Mouse (Mus musculus) brown adipose tissue, adult 24 weeks (tissue): ENCODE results near the gene Mplkip. TPM values are rescaled to one million over a fixed set of nuclear protein-coding genes. Genes with fewer than 3 reads are reported as not detected.

Experiments used
- H3K27ac ChIP-seq: fragments of 200-500 bp; replicated peaks from 2 replicates; pipeline ENCODE4 v1.5.1; 2012; ENCODE audit warnings: low read depth, mild to moderate bottlenecking, low read length
- H3K4me1 ChIP-seq: fragments of 200-500 bp; 2 replicates; pipeline ENCODE4 v1.6.1; 2012; ENCODE audit warnings: low read length, mixed read lengths; ENCODE audit not compliant: control insufficient read depth, insufficient read depth, insufficient read length
- H3K4me3 ChIP-seq: fragments of 200-500 bp; 2 replicates; pipeline ENCODE4 v1.5.1; 2012; ENCODE audit warnings: low read depth, mild to moderate bottlenecking, low read length, moderate library complexity; ENCODE audit not compliant: insufficient read depth
- polyA plus RNA-seq: library from polyadenylated mRNA; stranded (reverse); fragments of >200 nt; gene quantifications from 2 replicates; pipeline ENCODE4 v1.2.4, GENCODE M21; 2012; ENCODE audit not compliant: missing spikeins, insufficient read depth, insufficient read length

Mplkip gene
- 22.1 and 23.3 TPM in 2 replicates for polyA plus RNA-seq

DNA sequence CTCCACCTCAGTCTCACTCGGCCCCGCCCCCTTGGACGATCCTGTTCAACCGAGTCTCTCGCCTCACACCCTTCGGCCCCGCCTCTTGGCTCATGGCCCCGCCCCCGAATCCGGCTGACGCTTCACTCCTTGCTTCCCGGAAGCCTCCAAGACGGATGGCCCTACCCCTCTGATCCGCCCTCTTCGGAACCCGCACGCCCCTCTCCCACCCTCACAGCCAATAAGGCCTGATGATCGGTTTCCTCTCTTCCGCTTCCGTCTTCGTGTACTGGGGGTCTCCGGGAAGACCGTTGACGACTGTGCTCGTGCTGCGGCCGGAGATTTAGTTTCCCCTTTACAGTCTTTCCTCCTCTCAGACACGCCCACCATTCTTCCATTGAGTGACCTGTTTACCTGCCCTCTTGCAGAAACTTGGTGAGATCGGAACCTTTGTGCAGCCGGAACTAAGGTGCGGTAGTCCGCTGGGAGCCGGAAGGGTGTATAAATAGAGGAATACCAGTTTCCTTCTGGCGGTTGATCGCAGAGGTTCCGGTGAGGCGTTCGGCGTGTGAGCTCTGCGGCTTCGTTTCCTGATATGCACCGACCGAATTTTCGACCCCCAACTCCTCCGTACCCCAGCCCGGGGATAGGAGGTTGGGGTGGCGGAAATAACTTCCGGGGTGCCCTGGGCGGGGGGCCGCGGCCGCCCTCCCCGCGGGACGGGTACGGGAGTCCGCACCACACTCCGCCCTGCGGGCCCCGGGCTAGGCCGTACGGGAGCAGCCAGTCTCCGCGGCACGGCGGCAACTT, at the start of gene Mplkip, which contains the start of gene Sugct:
TSS of gene Mplkip (plus strand) at position 282 of the 789 bp plus-strand sequence.
TSS of gene Sugct (minus strand) at position 643 of the 789 bp plus-strand sequence.
- peak within 1 kb of the TSS; percentile 92 for H3K4me3 ChIP-seq
- H3K4me1 ChIP-seq, result no peaks in the 10 kb centered on the region
- peak within 1 kb of the TSS; percentile 99 for H3K27ac ChIP-seq

DNA sequence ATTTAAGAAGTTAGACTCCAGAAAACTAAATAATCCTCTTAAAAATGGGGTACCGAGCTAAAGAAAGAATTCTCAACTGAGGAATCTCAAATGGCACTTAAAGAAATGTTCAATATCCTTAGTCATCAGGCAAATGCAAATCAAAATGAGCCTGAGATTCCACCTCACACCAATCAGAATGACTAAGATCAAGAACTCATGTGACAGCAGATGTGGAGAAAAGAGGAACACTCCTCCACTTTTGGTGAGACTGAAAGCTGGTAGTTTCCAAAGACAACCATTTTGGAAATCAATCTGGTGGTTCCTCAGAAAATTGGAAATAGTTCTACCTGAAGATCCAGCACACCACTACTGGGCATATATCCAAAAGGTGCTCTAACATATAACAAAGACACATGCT, 27.6 kb upstream of the Mplkip start:
- no peaks in the 10 kb centered on the region for H3K4me1 ChIP-seq
- H3K27ac ChIP-seq, result no peak overlapping the region
- H3K4me3 ChIP-seq, result no peak overlapping the region

DNA sequence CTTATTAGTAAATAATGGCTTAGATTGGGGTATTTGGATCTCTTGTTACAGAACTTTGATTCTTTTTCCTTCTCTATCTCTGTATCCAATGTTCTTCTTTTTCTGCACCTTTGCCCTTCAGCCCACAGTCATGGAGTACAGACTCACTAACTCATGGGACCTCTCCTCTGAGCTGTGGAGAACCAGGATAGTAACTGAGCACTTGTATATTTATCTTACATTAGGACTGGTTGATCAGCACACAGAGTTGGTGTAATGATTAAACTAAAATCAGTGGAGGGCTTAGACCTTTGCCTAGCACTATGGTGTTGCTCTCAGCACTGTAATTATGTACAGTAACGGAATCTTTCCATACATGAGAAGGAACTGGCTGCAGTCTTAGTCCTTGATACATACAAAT, 23.9 kb upstream of the Mplkip start:
- no peak overlapping the region for H3K4me3 ChIP-seq
- no peaks in the 10 kb centered on the region for H3K4me1 ChIP-seq
- H3K27ac ChIP-seq, result no peak overlapping the region

DNA sequence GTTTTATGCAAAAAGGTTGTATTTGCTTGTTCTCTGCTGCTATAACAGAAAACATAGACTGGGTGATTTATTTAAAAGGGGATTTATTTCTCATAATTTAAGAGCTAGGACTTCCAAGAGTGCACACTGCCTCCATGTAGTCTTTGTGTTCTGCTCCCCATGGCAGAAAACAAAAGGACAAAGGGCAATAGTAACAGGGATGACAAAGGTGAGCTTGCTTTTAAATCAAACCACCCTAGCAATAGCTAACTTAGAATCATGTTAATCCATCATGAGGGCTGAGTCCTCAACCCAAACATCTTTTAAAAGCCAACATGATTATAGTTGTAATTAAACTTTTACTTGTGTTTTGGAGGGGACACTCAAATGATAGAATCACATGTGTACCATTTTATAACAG, 5.5 kb upstream of the Mplkip start:
- no peaks in the 10 kb centered on the region for H3K4me1 ChIP-seq
- H3K27ac ChIP-seq, result no peak overlapping the region
- no peak overlapping the region for H3K4me3 ChIP-seq

DNA sequence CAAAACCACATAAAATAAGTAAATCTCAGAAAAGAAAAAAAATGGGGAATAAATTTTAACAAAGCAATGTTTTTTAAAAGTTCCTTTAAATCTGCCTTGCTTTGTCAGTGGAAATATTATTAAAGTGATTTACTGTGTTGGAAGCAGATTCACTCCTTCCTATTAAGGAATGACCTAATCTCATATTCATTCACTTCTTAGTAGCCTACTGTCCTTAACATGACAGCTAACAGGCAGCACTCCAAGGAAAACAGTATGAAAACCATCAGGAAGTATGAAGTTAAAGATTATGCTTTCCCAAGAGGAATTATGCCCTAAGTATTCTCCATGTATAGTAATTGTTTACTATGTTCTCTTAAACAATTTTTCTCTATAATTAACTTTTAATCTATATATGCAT, 4.3 kb upstream of the Mplkip start:
- Histone ChIP-seq H3K27ac (no peak overlapping the region), H3K4me3 (no peak overlapping the region), H3K4me1 (no peaks in the 10 kb centered on the region)

DNA sequence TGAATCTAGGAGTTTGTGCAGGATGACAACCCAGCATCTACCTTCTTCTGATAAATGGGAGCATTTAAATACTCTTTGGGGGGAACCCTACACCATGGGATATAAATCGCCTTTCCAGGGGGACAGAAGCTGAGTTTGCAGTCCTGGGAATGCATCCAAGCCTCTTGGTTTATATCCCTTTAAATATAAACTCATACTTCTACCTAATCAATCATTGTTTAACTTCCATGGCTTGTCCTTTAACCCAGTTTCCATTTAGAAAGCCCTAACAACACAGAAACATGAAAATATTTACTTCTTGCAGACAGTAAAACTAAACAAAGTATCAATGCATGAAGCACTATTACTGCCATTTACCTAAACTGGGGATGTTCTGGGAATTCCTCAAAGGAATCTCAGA, 3.6 kb upstream of the Mplkip start:
- Histone ChIP-seq H3K4me3 (no peak overlapping the region), H3K4me1 (no peaks in the 10 kb centered on the region), H3K27ac (no peak overlapping the region)

DNA sequence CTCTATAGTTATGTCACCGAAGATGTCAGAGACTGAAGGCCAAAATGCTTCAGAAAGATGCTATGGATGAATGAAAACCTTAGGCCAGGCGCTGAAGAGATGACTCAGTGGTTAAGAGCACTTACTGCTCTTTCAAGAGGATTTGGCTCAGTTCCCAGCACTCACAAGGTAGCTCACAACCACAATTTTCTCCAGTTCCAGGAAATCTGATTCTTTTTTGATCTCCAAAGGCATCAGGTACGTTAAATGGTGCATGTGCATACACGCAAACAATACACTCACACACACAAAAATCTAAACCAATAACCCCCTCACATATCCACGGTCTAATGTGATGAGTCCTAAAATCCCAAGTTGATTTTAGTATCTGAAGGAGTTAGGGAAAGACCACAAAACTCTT, 1.2 kb upstream of the Mplkip start:
- Histone ChIP-seq H3K27ac (no peak overlapping the region), H3K4me1 (no peaks in the 10 kb centered on the region), H3K4me3 (no peak overlapping the region)

DNA sequence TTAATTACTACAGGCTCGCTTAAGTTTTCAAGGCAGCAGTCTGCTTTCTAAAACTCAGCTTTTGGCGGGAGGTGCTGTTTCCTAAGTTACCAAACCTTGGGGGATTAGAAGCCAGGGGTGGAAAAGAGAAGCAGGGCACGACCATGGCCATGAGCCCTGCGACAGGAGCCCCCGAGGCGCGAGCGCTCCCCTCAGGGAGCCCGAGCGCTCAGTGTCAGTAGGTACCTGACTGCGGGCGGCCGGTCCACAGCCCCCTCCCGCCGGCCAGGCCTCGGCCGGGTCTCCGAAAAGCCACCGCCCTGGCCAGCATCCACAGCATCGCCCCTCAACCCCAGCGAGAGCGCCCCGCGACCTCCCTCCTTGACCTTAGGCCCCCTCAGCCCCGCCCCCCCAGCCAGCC, 578 bp upstream of the Mplkip start:
- H3K4me1 ChIP-seq, result no peaks in the 10 kb centered on the region
- H3K27ac ChIP-seq, result peak overlapping the region; percentile 65

DNA sequence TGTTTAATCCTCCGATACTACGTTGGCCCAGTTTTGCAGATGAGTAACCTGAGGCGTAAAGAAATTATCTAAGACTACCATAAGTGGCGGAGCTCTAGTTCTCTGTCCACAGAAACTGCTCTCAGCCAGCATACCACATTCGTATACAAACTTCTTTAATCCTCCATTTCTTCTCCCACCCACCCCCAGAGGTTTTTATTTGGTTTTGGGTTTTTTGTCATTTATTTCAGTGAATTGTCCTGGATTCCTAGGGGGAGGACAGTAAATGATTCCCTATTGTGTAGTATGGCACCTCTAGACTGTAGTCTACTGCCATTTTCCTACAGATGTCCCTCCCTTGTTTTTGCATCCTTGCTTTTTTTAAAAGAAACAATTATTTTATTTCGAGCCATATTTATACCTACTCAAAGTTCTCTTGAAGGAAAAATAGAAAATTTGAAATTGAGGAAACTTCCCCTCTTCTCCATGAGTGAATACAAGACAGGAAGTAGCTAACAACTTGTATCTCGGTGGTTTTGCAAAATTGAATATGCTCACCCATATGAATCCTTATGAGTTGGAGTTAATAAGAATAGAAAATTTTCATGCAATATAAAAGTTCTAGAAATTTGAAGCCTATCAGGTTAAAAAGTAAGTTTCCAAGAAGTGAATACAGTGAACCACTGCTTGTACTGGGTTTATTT, 1.0 kb downstream of the Mplkip start:
- peak overlapping the region; percentile 92 for H3K4me3 ChIP-seq
- H3K4me1 ChIP-seq, result no peaks in the 10 kb centered on the region

More for the DNA sequence above, 578 bp upstream of the Mplkip start:
- peak overlapping the region; percentile 83 for H3K4me3 ChIP-seq

DNA sequence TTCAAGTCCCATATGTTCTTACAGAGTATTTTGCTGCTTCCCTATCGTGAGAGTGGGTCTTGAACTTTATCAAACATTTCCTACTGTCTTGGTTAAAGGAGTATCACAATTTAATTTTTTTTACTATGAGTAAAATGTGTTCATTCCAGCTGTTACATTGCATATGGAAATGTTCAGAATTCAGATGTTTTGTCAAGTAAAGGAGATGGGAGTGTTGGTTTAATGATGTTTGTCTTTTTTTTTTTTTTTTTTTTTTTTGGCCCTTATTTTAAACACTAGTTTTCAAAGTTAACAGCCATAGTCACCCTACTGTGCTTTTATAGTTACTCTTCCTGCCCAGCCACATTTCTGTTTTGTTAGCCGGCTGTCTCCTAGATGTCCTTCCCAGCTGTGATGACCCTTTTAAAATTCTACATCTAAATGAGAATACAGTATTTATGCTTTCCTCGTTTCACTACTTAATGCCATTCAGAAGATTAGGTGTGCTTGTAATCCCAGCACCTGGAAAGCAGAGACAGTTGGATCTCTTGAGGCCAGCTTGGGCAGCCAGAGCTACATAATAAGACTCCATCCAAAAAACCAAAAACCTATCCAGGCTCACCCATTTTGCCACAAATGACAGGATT, 5.2 kb downstream of the Mplkip start:
- Histone ChIP-seq H3K4me3 (no peak overlapping the region), H3K4me1 (no peaks in the 10 kb centered on the region; the same call in 1 of the 2 replicates), H3K27ac (no peak overlapping the region)

More for the DNA sequence above, 1.0 kb downstream of the Mplkip start:
- peak overlapping the region; percentile 99 for H3K27ac ChIP-seq

DNA sequence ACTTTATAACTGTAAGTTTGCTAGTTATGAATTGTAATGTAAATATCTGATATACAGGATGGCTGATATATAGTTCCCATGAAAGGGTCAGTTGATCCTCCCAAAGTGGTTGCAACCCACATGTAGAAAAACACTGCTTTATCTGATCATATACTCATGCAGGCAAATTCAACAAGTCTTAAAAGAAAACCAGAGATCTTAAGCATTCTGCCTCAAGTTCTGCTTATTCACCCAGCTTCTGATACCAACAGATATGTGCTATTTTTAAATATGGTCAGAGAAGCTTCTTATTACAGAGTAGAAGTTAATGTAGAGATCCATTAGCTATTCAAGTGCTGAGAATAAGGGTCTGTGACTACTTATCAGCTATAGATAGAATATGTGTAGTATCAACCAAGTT, 6.3 kb downstream of the Mplkip start:
- Histone ChIP-seq H3K27ac (no peak overlapping the region), H3K4me3 (no peak overlapping the region), H3K4me1 (no peaks in the 10 kb centered on the region; the same call in 1 of the 2 replicates)

DNA sequence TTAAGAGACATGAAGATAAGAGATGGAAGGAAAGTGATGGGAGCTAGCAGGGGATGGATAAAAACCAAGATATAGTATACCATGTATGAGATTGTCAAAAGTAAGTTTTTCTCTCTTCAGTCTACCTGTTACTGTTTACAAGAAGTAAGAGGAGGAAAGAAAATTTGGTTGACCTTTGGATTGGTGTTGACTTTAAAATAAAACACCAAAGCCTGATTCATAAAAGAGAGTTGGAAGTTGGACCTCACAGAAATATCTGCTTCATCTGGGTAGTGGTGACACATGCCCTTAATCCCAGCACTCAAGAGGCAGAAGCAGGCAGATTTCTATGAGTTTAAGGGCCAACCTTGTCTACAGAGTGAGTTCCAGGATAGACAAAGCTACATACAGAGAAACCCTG, 7.3 kb downstream of the Mplkip start:
- Histone ChIP-seq H3K4me1 (no peaks in the 10 kb centered on the region; the same call in 1 of the 2 replicates), H3K27ac (no peak overlapping the region), H3K4me3 (no peak overlapping the region)

DNA sequence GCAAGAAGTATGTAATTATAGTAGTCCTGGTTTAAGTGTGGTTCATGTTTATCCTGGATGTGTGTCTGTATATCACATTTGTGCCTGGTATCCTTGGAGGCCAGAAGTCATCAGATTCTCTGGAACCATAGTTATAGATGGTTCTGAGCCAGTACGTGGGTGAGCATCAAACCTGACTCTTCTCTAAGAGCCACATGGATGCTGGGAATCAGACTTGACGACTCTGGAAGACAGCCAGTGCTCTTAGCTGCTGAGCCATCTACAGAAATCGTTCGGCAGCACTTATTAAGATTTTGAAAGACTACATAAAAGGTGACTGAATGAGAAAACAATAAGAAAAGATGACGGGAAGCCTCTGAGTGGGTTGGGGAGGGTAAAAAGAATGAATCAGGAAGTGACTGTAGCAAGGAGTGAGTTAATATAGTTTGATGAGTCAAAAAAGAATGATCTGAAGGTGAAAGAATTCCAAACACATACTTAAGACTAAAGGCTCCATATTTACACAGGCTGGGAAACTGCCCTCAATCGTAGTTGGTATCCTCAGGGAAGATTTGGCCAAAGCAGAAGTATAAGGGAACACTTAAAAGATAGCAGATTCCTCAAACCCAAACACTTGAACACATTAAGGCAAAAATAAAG, 10.3 kb downstream of the Mplkip start:
- no peak overlapping the region for H3K27ac ChIP-seq
- no peak overlapping the region for H3K4me3 ChIP-seq
- no peaks in the 10 kb centered on the region; the same call in 1 of the 2 replicates for H3K4me1 ChIP-seq

DNA sequence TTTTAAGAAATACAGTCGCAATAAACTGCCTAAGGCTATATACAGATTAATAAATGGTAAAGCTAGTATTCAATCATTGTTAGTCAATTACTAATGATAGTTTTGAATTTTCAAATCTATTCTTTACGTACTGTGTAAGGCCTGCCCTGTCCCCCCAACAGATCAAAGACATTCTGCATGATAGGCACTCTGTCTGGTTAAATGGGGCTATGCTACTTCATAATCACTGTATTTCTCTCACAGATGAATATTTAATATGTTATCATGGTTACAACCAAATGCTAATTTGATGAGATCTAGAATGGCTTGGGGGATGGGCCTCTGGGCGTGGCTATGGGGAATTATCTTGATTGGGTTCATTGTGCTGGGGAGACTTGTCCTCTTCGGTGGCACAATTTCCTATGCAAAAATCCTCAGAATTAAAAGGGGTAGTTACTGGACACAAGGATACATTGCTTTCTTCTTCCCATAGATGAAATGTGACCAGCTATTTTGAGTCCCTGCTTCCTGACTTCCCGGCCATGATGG, 13.9 kb downstream of the Mplkip start:
- Histone ChIP-seq H3K4me3 (no peak overlapping the region), H3K27ac (no peak overlapping the region), H3K4me1 (no peaks in the 10 kb centered on the region)

DNA sequence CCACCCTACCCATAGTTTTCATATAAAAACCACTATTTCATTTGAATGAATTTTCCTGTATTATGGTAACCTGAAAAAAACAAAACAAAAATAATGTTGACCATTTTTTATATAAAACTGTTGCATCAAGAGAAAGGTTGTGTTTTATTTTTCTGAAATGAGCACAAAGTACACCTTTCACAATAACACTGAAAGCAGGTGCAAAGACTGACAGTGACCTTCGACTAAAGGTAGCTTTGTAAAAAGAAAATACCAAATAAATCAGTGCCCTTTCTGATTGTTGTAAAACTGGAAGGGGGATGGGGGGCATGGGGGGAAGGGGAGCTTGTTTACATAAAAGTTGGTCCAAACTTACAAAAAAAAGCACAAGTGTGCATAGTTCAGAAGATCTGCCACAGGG, 22.4 kb downstream of the Mplkip start:
- no peak overlapping the region for H3K27ac ChIP-seq
- H3K4me1 ChIP-seq, result no peaks in the 10 kb centered on the region
- H3K4me3 ChIP-seq, result no peak overlapping the region
